Mouse (Mus musculus): Measurements from ENCODE around the gene Gcdh. TPM values are rescaled to one million over a fixed set of nuclear protein-coding genes. Genes with fewer than 3 reads are reported as not detected.

Gcdh gene
- polyA plus RNA-seq, 1 experiment from 2014 or later: 73.0 TPM

- Histone ChIP-seq H3K9ac (ENCODE audit: low read depth, low read length) (peak overlapping the region; percentile 83), H3K27me3 (ENCODE audit: control insufficient read depth, insufficient read depth, low read depth, low read length) (no peaks in the 10 kb centered on the region), H3K4me3 (ENCODE audit: low read depth, low read length) (peak overlapping the region; percentile 86), H3K36me3 (ENCODE audit: control insufficient read depth, insufficient read depth) (peaks cover 5% of the 10 kb centered on the region), H3K9me3 (replicated peaks; ENCODE audit: control insufficient read depth, low read length) (no peaks in the 10 kb centered on the region), H3K4me2 (ENCODE audit: low read depth, low read length) (peak overlapping the region; percentile 97), H3K27ac (ENCODE audit: low read length) (peak overlapping the region; percentile 74), H3K4me1 (ENCODE audit: control insufficient read depth, low read depth, low read length) (peaks cover 18% of the 10 kb centered on the region)
- WGBS (ENCODE audit: insufficient replicate concordance): 13% methylated on average over 31 of the region's 31 CpGs
- peak; percentile 35 for ATAC-seq (ENCODE audit: low read depth)
These were observed 570 bp downstream of the Gcdh start for GRCm38 (mm10) chr8:84892993-84893708.

DNA sequence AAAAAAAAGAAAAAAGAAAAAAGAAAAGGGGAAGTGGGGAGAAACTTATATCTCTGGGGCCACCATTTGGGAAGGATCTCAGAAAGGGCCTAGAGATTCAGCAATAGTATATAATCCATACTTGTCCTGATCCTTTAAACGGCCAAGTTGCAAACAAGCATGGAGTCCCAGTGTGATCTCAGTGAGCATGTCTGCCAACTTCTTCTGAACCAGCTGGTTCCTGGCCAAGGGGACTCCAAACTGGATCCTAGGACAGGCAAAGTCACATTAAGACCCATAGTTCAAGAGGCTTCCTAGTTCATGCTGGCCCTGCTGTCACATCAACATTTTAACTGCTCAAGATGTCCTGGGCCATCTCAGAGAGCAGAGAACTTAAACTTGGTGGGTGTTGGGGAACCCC is 4.6 kb downstream of the Gcdh start:
- WGBS (ENCODE audit: insufficient replicate concordance): 82% methylated on average over 1 of the region's 1 CpGs
- no peak overlapping the region for H3K9ac ChIP-seq (ENCODE audit: low read depth, low read length)
- no peaks in the 10 kb centered on the region for H3K9me3 ChIP-seq (replicated peaks; ENCODE audit: control insufficient read depth, low read length)
- H3K4me3 ChIP-seq (ENCODE audit: low read depth, low read length): no peak overlapping the region
- no peaks in the 10 kb centered on the region for H3K27me3 ChIP-seq (ENCODE audit: control insufficient read depth, insufficient read depth, low read depth, low read length)
- no peak for ATAC-seq (ENCODE audit: low read depth)
- no peak overlapping the region for H3K4me2 ChIP-seq (ENCODE audit: low read depth, low read length)
- H3K36me3 ChIP-seq (ENCODE audit: control insufficient read depth, insufficient read depth): peaks cover 25% of the 10 kb centered on the region
- no peak overlapping the region; the same call in 1 of the 2 replicates for H3K27ac ChIP-seq (ENCODE audit: low read length)
- H3K4me1 ChIP-seq (ENCODE audit: control insufficient read depth, low read depth, low read length): peaks cover 16% of the 10 kb centered on the region

- H3K9me3 ChIP-seq (replicated peaks; ENCODE audit: control insufficient read depth, low read length): no peaks in the 10 kb centered on the region
- H3K4me1 ChIP-seq (ENCODE audit: control insufficient read depth, low read depth, low read length): peaks cover 13% of the 10 kb centered on the region
- ATAC-seq (ENCODE audit: low read depth): no peak
- no peak overlapping the region for H3K4me3 ChIP-seq (ENCODE audit: low read depth, low read length)
- WGBS (ENCODE audit: insufficient replicate concordance): 86% methylated on average over 3 of the region's 3 CpGs
- H3K27me3 ChIP-seq (ENCODE audit: control insufficient read depth, insufficient read depth, low read depth, low read length): no peaks in the 10 kb centered on the region
- H3K36me3 ChIP-seq (ENCODE audit: control insufficient read depth, insufficient read depth): peaks cover 28% of the 10 kb centered on the region
- no peak overlapping the region for H3K4me2 ChIP-seq (ENCODE audit: low read depth, low read length)
- H3K27ac ChIP-seq (ENCODE audit: low read length): no peak overlapping the region
- H3K9ac ChIP-seq (ENCODE audit: low read depth, low read length): no peak overlapping the region
These were observed 5.4 kb downstream of the Gcdh start for GRCm38 (mm10) chr8:84888280-84888679.

DNA sequence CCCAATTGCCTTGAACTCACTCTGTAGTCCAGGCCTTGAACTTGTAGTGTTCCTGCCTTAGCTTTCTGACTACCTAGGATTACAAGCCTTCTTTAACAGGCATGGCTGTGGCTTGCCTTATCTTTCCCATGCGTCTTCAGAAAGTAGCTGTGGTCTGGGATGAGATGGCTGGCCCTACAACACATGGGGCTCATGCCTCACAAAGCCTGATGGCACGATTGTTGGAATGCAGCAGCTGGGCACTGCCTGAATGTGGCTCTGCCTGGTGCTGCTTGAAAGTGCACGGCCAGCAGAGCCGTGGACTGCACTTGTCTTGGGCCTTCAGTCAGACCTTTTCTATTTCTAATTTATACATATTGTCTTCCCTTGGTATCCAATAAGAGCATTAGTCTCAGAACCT is 9.0 kb downstream of the Gcdh start:
- Histone ChIP-seq H3K4me1 (ENCODE audit: control insufficient read depth, low read depth, low read length) (peaks cover 6% of the 10 kb centered on the region), H3K27ac (ENCODE audit: low read length) (no peak overlapping the region), H3K27me3 (ENCODE audit: control insufficient read depth, insufficient read depth, low read depth, low read length) (no peaks in the 10 kb centered on the region), H3K4me2 (ENCODE audit: low read depth, low read length) (no peak overlapping the region), H3K9ac (ENCODE audit: low read depth, low read length) (no peak overlapping the region), H3K9me3 (replicated peaks; ENCODE audit: control insufficient read depth, low read length) (no peaks in the 10 kb centered on the region), H3K4me3 (ENCODE audit: low read depth, low read length) (no peak overlapping the region), H3K36me3 (ENCODE audit: control insufficient read depth, insufficient read depth) (peaks cover 28% of the 10 kb centered on the region)
- WGBS (ENCODE audit: insufficient replicate concordance): 56% methylated on average over 4 of the region's 4 CpGs
- ATAC-seq (ENCODE audit: low read depth): no peak

DNA sequence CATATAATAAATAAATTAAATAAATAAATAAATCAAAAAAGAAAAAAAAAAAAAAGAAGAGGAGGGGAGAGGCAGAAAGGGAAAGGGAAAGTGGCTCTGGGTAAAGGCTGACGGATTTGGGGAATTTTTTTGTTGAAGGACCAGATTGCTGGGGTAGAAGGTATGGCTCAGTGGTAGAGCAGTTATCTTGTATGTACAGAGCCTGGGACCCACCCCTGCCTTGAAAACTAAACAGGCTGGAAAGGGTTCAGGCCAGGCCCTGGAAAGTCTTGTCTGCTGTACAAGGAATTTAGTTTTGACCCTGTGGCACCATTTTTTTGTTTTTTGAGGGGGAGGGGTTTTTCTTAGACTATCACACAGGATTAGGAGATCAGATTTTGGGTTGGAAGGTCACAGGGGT is 14.8 kb downstream of the Gcdh start:
- Histone ChIP-seq H3K9me3 (replicated peaks; ENCODE audit: control insufficient read depth, low read length) (no peaks in the 10 kb centered on the region), H3K9ac (ENCODE audit: low read depth, low read length) (no peak overlapping the region), H3K36me3 (ENCODE audit: control insufficient read depth, insufficient read depth) (0 out of 2 replicates have a peak, but pooled peaks cover 3% of the 10 kb centered on the region), H3K4me1 (ENCODE audit: control insufficient read depth, low read depth, low read length) (peaks cover 15% of the 10 kb centered on the region), H3K27ac (ENCODE audit: low read length) (no peak overlapping the region), H3K27me3 (ENCODE audit: control insufficient read depth, insufficient read depth, low read depth, low read length) (no peaks in the 10 kb centered on the region), H3K4me3 (ENCODE audit: low read depth, low read length) (no peak overlapping the region), H3K4me2 (ENCODE audit: low read depth, low read length) (no peak overlapping the region)
- peak; percentile 74 for ATAC-seq (ENCODE audit: low read depth)
- 58% methylated on average over 1 of the region's 1 CpGs for WGBS (ENCODE audit: insufficient replicate concordance)

- H3K9me3 ChIP-seq (replicated peaks; ENCODE audit: control insufficient read depth, low read length): no peaks in the 10 kb centered on the region
- 61% methylated on average over 3 of the region's 3 CpGs for WGBS (ENCODE audit: insufficient replicate concordance)
- H3K4me3 ChIP-seq (ENCODE audit: low read depth, low read length): no peak overlapping the region
- peaks cover 29% of the 10 kb centered on the region for H3K4me1 ChIP-seq (ENCODE audit: control insufficient read depth, low read depth, low read length)
- H3K36me3 ChIP-seq (ENCODE audit: control insufficient read depth, insufficient read depth): no peaks in the 10 kb centered on the region
- H3K27me3 ChIP-seq (ENCODE audit: control insufficient read depth, insufficient read depth, low read depth, low read length): no peaks in the 10 kb centered on the region
- no peak overlapping the region for H3K9ac ChIP-seq (ENCODE audit: low read depth, low read length)
- no peak overlapping the region for H3K27ac ChIP-seq (ENCODE audit: low read length)
- H3K4me2 ChIP-seq (ENCODE audit: low read depth, low read length): no peak overlapping the region
- ATAC-seq (ENCODE audit: low read depth): no peak
These were observed 16.3 kb downstream of the Gcdh start for GRCm38 (mm10) chr8:84877297-84878035.

DNA sequence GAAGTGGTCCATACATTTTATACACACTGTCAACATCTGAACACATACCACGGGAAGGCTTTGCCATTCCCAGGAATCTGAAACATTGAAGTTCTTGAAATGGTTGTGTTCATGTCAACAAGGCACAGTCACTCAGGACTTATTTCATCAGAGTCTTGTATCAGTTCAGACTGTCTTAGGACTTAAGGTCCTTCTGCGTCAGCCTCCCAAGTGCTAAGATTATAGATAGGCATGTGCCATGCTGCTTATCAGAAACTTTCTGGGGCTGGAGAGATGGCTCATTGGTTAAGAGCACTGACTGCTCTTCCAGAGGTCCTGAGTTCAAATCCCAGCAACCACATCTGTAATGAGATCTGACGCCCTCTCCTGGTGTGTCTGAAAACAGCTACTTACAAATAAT is 19.4 kb downstream of the Gcdh start:
- peak; percentile 35 for ATAC-seq (ENCODE audit: low read depth)
- no peak overlapping the region for H3K4me2 ChIP-seq (ENCODE audit: low read depth, low read length)
- H3K4me1 ChIP-seq (ENCODE audit: control insufficient read depth, low read depth, low read length): peaks cover 40% of the 10 kb centered on the region
- peak overlapping the region; percentile 66 for H3K27ac ChIP-seq (ENCODE audit: low read length)
- H3K9me3 ChIP-seq (replicated peaks; ENCODE audit: control insufficient read depth, low read length): no peaks in the 10 kb centered on the region
- no peaks in the 10 kb centered on the region for H3K36me3 ChIP-seq (ENCODE audit: control insufficient read depth, insufficient read depth)
- H3K9ac ChIP-seq (ENCODE audit: low read depth, low read length): no peak overlapping the region
- no peaks in the 10 kb centered on the region for H3K27me3 ChIP-seq (ENCODE audit: control insufficient read depth, insufficient read depth, low read depth, low read length)
- WGBS (ENCODE audit: insufficient replicate concordance): 57% methylated on average over 3 of the region's 3 CpGs
- no peak overlapping the region for H3K4me3 ChIP-seq (ENCODE audit: low read depth, low read length)

GRCm38 (mm10) chr8:84873016-84873415 is 20.7 kb downstream of the Gcdh start:
- H3K4me1 ChIP-seq (ENCODE audit: control insufficient read depth, low read depth, low read length): peaks cover 34% of the 10 kb centered on the region
- peak overlapping the region; percentile 78 for H3K9ac ChIP-seq (ENCODE audit: low read depth, low read length)

More at GRCm38 (mm10) chr8:84873016-84873415, 20.7 kb downstream of the Gcdh start:
- no peak for ATAC-seq (ENCODE audit: low read depth)
- Histone ChIP-seq H3K9me3 (replicated peaks; ENCODE audit: control insufficient read depth, low read length) (no peaks in the 10 kb centered on the region), H3K4me2 (ENCODE audit: low read depth, low read length) (peak overlapping the region; percentile 100), H3K27me3 (ENCODE audit: control insufficient read depth, insufficient read depth, low read depth, low read length) (no peaks in the 10 kb centered on the region), H3K27ac (ENCODE audit: low read length) (no peak overlapping the region; the same call in 1 of the 2 replicates), H3K36me3 (ENCODE audit: control insufficient read depth, insufficient read depth) (peaks cover 9% of the 10 kb centered on the region), H3K4me3 (ENCODE audit: low read depth, low read length) (peak overlapping the region; percentile 71)
- WGBS (ENCODE audit: insufficient replicate concordance): 66% methylated on average over 4 of the region's 4 CpGs
